Mouse (Mus musculus): ENCODE measurements around the gene Tm7sf2. TPM values are rescaled to one million over a fixed set of nuclear protein-coding genes. Genes with fewer than 3 reads are reported as not detected.

Gene Tm7sf2
- 41.0 and 41.3 TPM in 2 replicates for polyA plus RNA-seq (2016; fragmentation: Nextera tagmentation; extraction: Ambion mirVana)

GRCm38 (mm10) chr19:6067724-6068415, at the start of gene Tm7sf2:
Gene Tm7sf2, minus strand, starts transcription at chr19:6068373.
- H3K4me2 ChIP-seq (replicated peaks) = peak within 1 kb of the TSS; percentile 93
- H3K4me3 ChIP-seq = peak within 1 kb of the TSS; percentile 56
- peak; percentile 92 for ATAC-seq (ENCODE audit: low FRiP score, low read depth)
- peaks cover 24% of the 10 kb centered on the region for H3K4me1 ChIP-seq
- H3K9me3 ChIP-seq = no peaks in the 10 kb centered on the region
- peaks cover 30% of the 10 kb centered on the region for H3K36me3 ChIP-seq
- no peaks in the 10 kb centered on the region for H3K27me3 ChIP-seq
- peak within 1 kb of the TSS; percentile 75 for H3K9ac ChIP-seq (replicated peaks)
- H3K27ac ChIP-seq (replicated peaks) = peak within 1 kb of the TSS; percentile 88
- WGBS = 9% methylated on average over 33 of the region's 33 CpGs

- Histone ChIP-seq H3K4me1 (peaks cover 25% of the 10 kb centered on the region), H3K9ac (replicated peaks) (peak overlapping the region; percentile 91), H3K9me3 (no peaks in the 10 kb centered on the region), H3K4me3 (peak overlapping the region; percentile 89), H3K27ac (replicated peaks) (peak overlapping the region; percentile 96), H3K4me2 (replicated peaks) (peak overlapping the region; percentile 95), H3K27me3 (no peaks in the 10 kb centered on the region), H3K36me3 (peaks cover 24% of the 10 kb centered on the region)
- ATAC-seq (ENCODE audit: low FRiP score, low read depth) = no peak
- 5% methylated on average over 32 of the region's 32 CpGs for WGBS
These were observed 49.3 kb upstream of the Tm7sf2 start for GRCm38 (mm10) chr19:6117346-6117985.

GRCm38 (mm10) chr19:6116113-6116850, 48.1 kb upstream of the Tm7sf2 start:
- peaks cover 23% of the 10 kb centered on the region for H3K4me1 ChIP-seq
- 0 out of 2 replicates have a peak overlapping the region, but pooled peaks have one; percentile 95 for H3K4me2 ChIP-seq (replicated peaks)
- no peak for ATAC-seq (ENCODE audit: low FRiP score, low read depth)
- no peak overlapping the region for H3K27ac ChIP-seq (replicated peaks)
- WGBS = 94% methylated on average over 15 of the region's 15 CpGs
- H3K9me3 ChIP-seq = no peaks in the 10 kb centered on the region
- peaks cover 24% of the 10 kb centered on the region for H3K36me3 ChIP-seq
- no peak overlapping the region for H3K9ac ChIP-seq (replicated peaks)
- no peaks in the 10 kb centered on the region for H3K27me3 ChIP-seq
- H3K4me3 ChIP-seq = 0 out of 2 replicates have a peak overlapping the region, but pooled peaks have one; percentile 89

GRCm38 (mm10) chr19:6113116-6113515, 44.9 kb upstream of the Tm7sf2 start:
- Histone ChIP-seq H3K9me3 (no peaks in the 10 kb centered on the region), H3K27me3 (no peaks in the 10 kb centered on the region), H3K4me1 (peaks cover 12% of the 10 kb centered on the region), H3K27ac (replicated peaks) (no peak overlapping the region), H3K36me3 (peaks cover 24% of the 10 kb centered on the region), H3K9ac (replicated peaks) (no peak overlapping the region), H3K4me2 (replicated peaks) (no peak overlapping the region), H3K4me3 (no peak overlapping the region)
- ATAC-seq (ENCODE audit: low FRiP score, low read depth) = no peak
- WGBS = 72% methylated on average over 6 of the region's 6 CpGs

GRCm38 (mm10) chr19:6105586-6105985, 37.4 kb upstream of the Tm7sf2 start, which contains the start of gene Naaladl1:
Gene Naaladl1, plus strand, starts transcription at chr19:6105782.
- no peaks in the 10 kb centered on the region for H3K4me1 ChIP-seq
- 84% methylated on average over 7 of the region's 7 CpGs for WGBS
- no peak within 1 kb of the TSS for H3K27ac ChIP-seq (replicated peaks)
- H3K36me3 ChIP-seq = no peaks in the 10 kb centered on the region
- H3K9ac ChIP-seq (replicated peaks) = no peak within 1 kb of the TSS
- ATAC-seq (ENCODE audit: low FRiP score, low read depth) = no peak
- no peak within 1 kb of the TSS for H3K4me3 ChIP-seq
- no peaks in the 10 kb centered on the region for H3K27me3 ChIP-seq
- no peak within 1 kb of the TSS for H3K4me2 ChIP-seq (replicated peaks)
- no peaks in the 10 kb centered on the region for H3K9me3 ChIP-seq

GRCm38 (mm10) chr19:6104476-6104875, 36.3 kb upstream of the Tm7sf2 start:
- Histone ChIP-seq H3K9ac (replicated peaks) (no peak overlapping the region), H3K27me3 (no peaks in the 10 kb centered on the region), H3K27ac (replicated peaks) (no peak overlapping the region), H3K9me3 (no peaks in the 10 kb centered on the region), H3K36me3 (0 out of 2 replicates have a peak, but pooled peaks cover 2% of the 10 kb centered on the region), H3K4me2 (replicated peaks) (no peak overlapping the region), H3K4me3 (no peak overlapping the region), H3K4me1 (no peaks in the 10 kb centered on the region)
- 71% methylated on average over 4 of the region's 4 CpGs for WGBS
- no peak for ATAC-seq (ENCODE audit: low FRiP score, low read depth)

- no peak for ATAC-seq (ENCODE audit: low FRiP score, low read depth)
- Histone ChIP-seq H3K4me1 (no peaks in the 10 kb centered on the region), H3K27me3 (no peaks in the 10 kb centered on the region), H3K36me3 (peaks cover 2% of the 10 kb centered on the region; the same call in 1 of the 2 replicates), H3K4me2 (replicated peaks) (no peak overlapping the region), H3K27ac (replicated peaks) (no peak overlapping the region), H3K9me3 (no peaks in the 10 kb centered on the region), H3K9ac (replicated peaks) (no peak overlapping the region), H3K4me3 (no peak overlapping the region)
- 82% methylated on average over 6 of the region's 6 CpGs for WGBS
These were observed 34.1 kb upstream of the Tm7sf2 start for GRCm38 (mm10) chr19:6102169-6102853.

GRCm38 (mm10) chr19:6101186-6101585, 33.0 kb upstream of the Tm7sf2 start:
- Histone ChIP-seq H3K4me1 (no peaks in the 10 kb centered on the region), H3K27me3 (no peaks in the 10 kb centered on the region), H3K4me2 (replicated peaks) (no peak overlapping the region), H3K4me3 (no peak overlapping the region), H3K27ac (replicated peaks) (no peak overlapping the region), H3K9ac (replicated peaks) (no peak overlapping the region), H3K36me3 (peaks cover 5% of the 10 kb centered on the region; the same call in 1 of the 2 replicates), H3K9me3 (no peaks in the 10 kb centered on the region)
- WGBS = 83% methylated on average over 6 of the region's 6 CpGs
- ATAC-seq (ENCODE audit: low FRiP score, low read depth) = no peak

- H3K4me3 ChIP-seq = no peak overlapping the region
- H3K4me1 ChIP-seq = no peaks in the 10 kb centered on the region
- WGBS = 89% methylated on average over 3 of the region's 3 CpGs
- no peaks in the 10 kb centered on the region for H3K9me3 ChIP-seq
- H3K4me2 ChIP-seq (replicated peaks) = no peak overlapping the region
- H3K27me3 ChIP-seq = no peaks in the 10 kb centered on the region
- ATAC-seq (ENCODE audit: low FRiP score, low read depth) = no peak
- H3K27ac ChIP-seq (replicated peaks) = no peak overlapping the region
- H3K36me3 ChIP-seq = peaks cover 27% of the 10 kb centered on the region
- H3K9ac ChIP-seq (replicated peaks) = no peak overlapping the region
These were observed 29.7 kb upstream of the Tm7sf2 start for GRCm38 (mm10) chr19:6097847-6098246.

- Histone ChIP-seq H3K4me2 (replicated peaks) (no peak within 1 kb of the TSS), H3K4me1 (no peaks in the 10 kb centered on the region), H3K9me3 (no peaks in the 10 kb centered on the region), H3K27ac (replicated peaks) (no peak within 1 kb of the TSS), H3K9ac (replicated peaks) (no peak within 1 kb of the TSS), H3K36me3 (peaks cover 54% of the 10 kb centered on the region), H3K4me3 (no peak within 1 kb of the TSS), H3K27me3 (no peaks in the 10 kb centered on the region)
- 95% methylated on average over 7 of the region's 7 CpGs for WGBS
- ATAC-seq (ENCODE audit: low FRiP score, low read depth) = no peak
These were observed 25.9 kb upstream of the Tm7sf2 start, which contains the start of gene AC131692.1 for GRCm38 (mm10) chr19:6094119-6094518. Gene AC131692.1, plus strand, starts transcription at chr19:6094419.

GRCm38 (mm10) chr19:6088841-6089240, 20.7 kb upstream of the Tm7sf2 start:
- Histone ChIP-seq H3K9ac (replicated peaks) (no peak overlapping the region), H3K36me3 (peaks cover 64% of the 10 kb centered on the region), H3K4me1 (peaks cover 20% of the 10 kb centered on the region), H3K27me3 (no peaks in the 10 kb centered on the region), H3K27ac (replicated peaks) (no peak overlapping the region), H3K9me3 (no peaks in the 10 kb centered on the region), H3K4me3 (no peak overlapping the region), H3K4me2 (replicated peaks) (no peak overlapping the region)
- no peak for ATAC-seq (ENCODE audit: low FRiP score, low read depth)
- WGBS = 93% methylated on average over 13 of the region's 13 CpGs
